Comparison of ENCODE assay signal across 12 mouse cellular contexts in the genomic region with DNA sequence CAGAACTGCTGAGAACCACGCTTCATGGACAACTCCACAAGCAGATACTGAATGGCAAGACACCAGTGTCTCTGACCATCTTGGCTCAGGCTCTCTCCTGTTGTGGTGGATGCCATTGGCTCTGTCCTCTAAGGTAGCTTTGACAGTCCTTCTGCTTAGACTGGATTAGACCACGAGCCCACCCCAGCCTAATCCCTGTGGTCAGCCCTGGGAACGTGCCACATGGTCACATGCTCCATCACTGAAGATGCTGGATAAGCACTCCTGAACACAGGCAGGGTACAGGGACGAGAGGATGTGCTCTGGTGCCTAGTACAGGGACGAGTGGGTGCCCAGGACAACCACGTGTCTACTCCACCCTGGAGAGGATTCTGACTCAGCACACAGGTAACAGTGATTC.
"Had no signal": no experiment of that assay in that cellular context is flagged by ENCODE, and none has a peak within 500 bp of the region (broad histone marks: within the 10 kb centered on the region; RNA-seq: fewer than 3 reads in every experiment).

No protein-coding gene starts in this region.

- DNase-seq: kidney, postnatal 4 days; lung, adult 2 months; lung, postnatal 36 days; midbrain, embryonic 14.5 days; right cerebral cortex, postnatal 14 days; thymus, postnatal 36 days had no signal

- H3K27me3 ChIP-seq: liver, embryonic 15.5 days; neural tube, embryonic 12.5 days had no signal

- H3K4me3 ChIP-seq: layer of hippocampus, adult 2 months; limb, embryonic 10.5 days; liver, embryonic 15.5 days; midbrain, embryonic 10.5 days; neural tube, embryonic 12.5 days had no signal

- H3K36me3 ChIP-seq: limb, embryonic 10.5 days; liver, embryonic 15.5 days; midbrain, embryonic 10.5 days; neural tube, embryonic 12.5 days had no signal

- H3K4me1 ChIP-seq: liver, embryonic 15.5 days; midbrain, embryonic 10.5 days; neural tube, embryonic 12.5 days had no signal

- H3K27ac ChIP-seq: kidney, postnatal 0 days; layer of hippocampus, adult 2 months; limb, embryonic 10.5 days; liver, embryonic 15.5 days; midbrain, embryonic 10.5 days; neural tube, embryonic 12.5 days had no signal
